Mouse (Mus musculus) CD4-positive, CD25-positive, alpha-beta regulatory T cell, adult 4 months (primary cell): ENCODE measurements around the gene Agk. TPM values are rescaled to one million over a fixed set of nuclear protein-coding genes. Genes with fewer than 3 reads are reported as not detected.

Source experiments
- ATAC-seq: one replicate; pipeline ENCODE4 v1.8.0; 2017
- polyA plus RNA-seq, 2 experiments: library from polyadenylated mRNA; unstranded; fragments of 100-300 nt; shearing (Covaris generic); gene quantifications; one replicate each; pipeline ENCODE4 v1.2.1; 2017

Gene Agk
- polyA plus RNA-seq, 2 experiments from 2014 or later: 60.1 to 72.0 TPM

DNA sequence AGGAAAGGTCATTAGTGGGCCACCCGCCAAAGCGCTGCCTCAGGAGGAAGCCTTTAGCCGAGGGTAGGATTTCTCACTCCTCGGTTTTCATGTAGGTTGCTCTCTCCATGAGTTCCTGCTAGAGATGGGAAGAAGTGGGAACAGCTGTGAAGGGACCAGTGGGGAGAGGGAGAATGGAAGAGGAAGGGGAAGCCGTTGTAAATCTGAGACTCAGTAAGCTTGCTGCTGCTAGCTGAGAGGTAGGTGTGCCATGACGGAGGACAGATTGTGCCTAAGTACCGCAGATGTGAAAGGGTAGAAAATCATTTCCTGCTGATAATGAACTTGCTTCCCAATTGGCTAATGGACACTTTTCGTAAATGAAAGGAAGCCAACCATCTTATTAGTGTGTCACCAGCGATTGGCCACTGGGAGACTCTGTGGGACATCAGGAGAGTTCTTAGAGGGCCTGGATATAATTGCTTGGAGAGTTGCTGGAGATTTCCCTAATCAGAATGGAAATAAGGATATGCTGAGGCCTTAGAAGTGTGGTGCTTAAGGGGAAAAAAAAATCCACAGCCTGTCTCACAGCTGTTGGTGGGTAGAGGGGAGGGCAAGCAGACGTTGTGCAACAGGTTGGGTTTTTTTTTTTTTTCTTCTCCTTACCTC, 118.4 kb downstream of the Agk start:
- ATAC-seq: no peak

Other genes starting within 250 kb of the Agk start
- gene E330009J07Rik, start 111.0 kb downstream of the Agk start, polyA plus RNA-seq: 1 to 10 TPM; 4.1 to 7.9 TPM
- gene Wee2, start 113.9 kb downstream of the Agk start, polyA plus RNA-seq: not detected
- gene Ssbp1, start 146.2 kb downstream of the Agk start, polyA plus RNA-seq: 100 to 1,000 TPM; 112 to 118 TPM
- gene Tas2r137, start 166.1 kb downstream of the Agk start, polyA plus RNA-seq: not detected
- gene Tas2r108, start 168.4 kb downstream of the Agk start, polyA plus RNA-seq: not detected
- not detected for gene Prss37, start 194.3 kb downstream of the Agk start, polyA plus RNA-seq
- gene Olfr461, start 229.9 kb downstream of the Agk start, polyA plus RNA-seq: not detected
- gene Olfr460, start 244.3 kb downstream of the Agk start, polyA plus RNA-seq: not detected